Mouse (Mus musculus) T-helper 17 cell (primary cell): ENCODE results near the gene Ecsit.

ENCODE experiments used
- in situ Hi-C, 2 experiments: fragments of 300-600 bp; cut with MboI, MseI; formaldehyde crosslinking; loops; 1 replicate in 1 of 2; 2 replicates in 1 of 2; pipeline ENCODE4 v1.15.1; 2025; ENCODE audit warnings: high pct_unique_total_duplicates in 2 of 2

Gene Ecsit

GRCm38 (mm10) chr9:22085022-22085834, at the start of gene Ecsit:
Gene Ecsit, minus strand, starts transcription at chr9:22085438.
- in situ Hi-C loops = no loop called here

DNA sequence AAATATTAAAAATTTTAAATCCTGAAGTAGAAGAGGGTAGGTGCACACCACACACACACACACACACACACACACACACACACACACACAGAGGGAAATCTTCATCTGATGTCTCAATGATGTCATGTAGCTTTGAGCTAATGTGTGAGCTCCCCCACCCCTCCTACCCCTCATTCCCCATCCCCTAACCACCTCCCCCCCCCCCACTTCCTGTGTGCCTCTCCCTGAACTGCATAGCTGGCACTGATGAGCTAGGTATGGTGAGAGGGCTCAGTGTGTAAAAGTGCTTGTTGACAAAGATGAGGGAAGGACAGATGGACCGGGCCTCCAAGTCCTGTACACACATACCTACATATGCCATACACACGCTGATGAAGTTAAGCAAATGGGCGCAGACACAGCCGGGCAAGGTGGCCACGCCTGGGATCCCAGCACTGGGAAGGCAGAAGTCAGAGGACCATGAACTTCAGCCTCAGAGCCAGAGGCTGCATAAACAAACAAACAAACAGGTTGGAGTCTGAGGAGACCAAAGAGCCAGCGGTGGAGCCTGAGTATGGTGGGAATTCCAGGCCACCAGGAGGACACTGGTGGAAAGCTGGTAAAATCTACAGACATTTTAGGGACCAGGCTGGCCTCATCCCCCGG, 49.1 kb upstream of the Ecsit start:
- in situ Hi-C loops = no loop called here

DNA sequence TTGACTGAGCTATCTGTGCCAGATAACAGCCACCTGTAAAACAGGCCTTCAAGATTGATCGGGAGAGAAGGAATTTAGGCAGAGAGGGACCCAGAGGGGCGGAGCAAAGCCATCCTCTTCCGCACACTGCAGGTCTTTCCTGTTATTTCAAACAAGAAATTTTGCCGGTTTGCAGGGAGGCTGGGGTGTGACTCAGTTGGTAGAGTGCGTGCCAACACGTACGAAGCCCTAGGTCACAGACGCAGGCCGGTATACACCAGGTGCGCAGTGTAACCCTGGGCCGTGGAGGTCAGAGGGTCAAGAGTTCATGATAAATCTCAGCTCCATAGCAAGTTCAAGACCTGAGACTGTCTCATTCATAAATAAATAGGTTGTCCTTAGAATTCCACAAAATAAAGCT, 47.0 kb upstream of the Ecsit start:
- in situ Hi-C loops = no loop called here

GRCm38 (mm10) chr9:22131226-22131981, 46.2 kb upstream of the Ecsit start:
- in situ Hi-C loops = no loop called here

DNA sequence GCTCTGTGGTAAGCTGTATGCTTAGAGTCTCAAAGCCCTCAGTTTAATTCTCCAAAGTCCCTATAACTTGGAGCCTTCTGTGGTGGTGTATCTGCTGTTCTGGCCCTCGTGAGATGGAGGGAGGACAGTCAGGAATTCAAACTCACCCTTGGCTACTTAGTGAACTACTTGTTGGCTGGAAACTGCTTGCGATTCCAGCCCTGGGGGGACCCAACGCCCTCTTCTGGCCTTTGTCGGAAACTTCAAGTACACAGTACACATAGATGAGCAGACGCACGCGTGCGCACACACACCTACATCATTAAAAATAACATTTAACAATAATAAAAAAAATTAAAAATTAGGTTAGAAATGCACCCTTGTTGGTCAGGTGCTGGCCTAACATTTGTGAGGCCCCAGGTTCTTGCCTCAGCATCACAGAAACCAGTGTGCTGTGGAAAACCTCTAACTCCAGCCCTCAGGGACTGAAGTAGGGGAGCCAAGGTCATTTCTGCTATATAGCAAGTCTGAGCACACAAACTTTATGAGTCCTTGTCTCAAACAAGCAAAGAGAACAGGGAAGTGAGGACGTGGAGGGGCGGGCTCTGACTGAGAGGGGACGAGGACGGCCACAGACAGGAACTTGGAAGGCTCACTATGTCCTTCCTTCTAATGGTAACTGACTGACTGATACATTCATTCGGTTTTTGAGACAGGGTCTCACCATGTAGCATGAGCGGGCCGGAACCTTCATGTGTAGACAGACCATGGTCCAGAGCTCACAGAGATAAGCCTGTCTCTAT, 40.2 kb upstream of the Ecsit start:
- in situ Hi-C loops = no loop called here

DNA sequence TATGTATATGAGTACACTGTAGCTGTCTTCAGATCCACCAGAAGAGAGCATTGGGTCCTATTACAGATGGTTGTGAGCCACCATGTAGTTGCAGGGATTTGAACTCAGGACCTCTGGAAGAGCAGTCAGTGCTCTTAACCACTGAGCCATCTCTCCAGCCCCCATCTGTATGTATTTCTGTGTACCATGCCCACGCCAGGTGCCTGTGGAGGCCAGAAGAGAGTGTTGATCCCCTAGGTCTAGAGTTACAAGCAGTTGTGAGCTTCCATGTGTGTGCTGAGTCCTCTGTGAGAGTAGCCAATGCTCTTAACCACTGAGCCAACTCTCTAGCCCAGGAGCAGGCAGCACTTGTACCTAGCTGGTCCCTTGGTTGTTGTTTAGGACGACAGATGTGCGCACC, 38.9 kb upstream of the Ecsit start:
- in situ Hi-C loops = no loop called here

GRCm38 (mm10) chr9:22123069-22123609, 37.9 kb upstream of the Ecsit start:
- in situ Hi-C loops = no loop called here

DNA sequence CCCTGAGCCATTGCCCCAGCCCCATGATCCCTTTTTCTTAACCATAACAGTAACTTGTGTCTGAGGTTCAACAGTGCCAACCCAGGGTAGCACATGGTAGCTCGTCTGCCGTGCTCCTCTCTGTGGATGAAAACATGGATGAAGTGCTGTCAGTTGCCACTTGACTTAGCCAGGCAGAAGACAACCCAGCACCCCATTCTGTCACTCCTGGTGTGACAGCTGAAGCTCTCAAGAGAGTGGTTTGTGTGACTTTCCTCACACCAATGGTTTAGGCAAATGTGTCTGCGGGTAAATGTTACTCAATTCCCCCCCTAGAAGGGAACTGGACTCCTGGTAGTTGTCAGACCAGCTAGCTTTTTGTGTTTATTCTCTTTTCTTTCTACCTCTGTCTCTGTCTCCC, 36.8 kb upstream of the Ecsit start:
- in situ Hi-C loops = no loop called here

- in situ Hi-C loops = no loop called here
Measured at GRCm38 (mm10) chr9:22121545-22121944, 36.3 kb upstream of the Ecsit start.

DNA sequence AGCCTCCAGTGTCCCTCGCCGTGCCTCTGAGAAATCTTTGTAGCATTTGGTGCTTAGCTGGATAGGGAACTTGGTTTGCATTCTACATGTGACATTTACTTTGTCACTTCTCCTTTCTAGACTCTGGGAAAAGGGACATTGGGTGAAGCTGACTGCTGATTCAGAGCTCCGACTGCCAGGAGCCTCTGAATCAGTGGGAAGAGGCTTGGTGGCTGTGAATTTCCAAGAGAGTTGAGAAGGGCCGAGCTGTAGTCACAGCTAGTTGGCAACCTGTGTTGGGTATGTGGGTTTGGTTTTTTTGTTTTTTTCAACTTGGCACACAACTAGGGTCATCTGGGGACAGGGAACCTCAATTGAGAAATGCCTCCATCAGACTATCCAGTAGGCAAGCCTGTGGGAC, 34.3 kb upstream of the Ecsit start:
- in situ Hi-C loops = no loop called here

DNA sequence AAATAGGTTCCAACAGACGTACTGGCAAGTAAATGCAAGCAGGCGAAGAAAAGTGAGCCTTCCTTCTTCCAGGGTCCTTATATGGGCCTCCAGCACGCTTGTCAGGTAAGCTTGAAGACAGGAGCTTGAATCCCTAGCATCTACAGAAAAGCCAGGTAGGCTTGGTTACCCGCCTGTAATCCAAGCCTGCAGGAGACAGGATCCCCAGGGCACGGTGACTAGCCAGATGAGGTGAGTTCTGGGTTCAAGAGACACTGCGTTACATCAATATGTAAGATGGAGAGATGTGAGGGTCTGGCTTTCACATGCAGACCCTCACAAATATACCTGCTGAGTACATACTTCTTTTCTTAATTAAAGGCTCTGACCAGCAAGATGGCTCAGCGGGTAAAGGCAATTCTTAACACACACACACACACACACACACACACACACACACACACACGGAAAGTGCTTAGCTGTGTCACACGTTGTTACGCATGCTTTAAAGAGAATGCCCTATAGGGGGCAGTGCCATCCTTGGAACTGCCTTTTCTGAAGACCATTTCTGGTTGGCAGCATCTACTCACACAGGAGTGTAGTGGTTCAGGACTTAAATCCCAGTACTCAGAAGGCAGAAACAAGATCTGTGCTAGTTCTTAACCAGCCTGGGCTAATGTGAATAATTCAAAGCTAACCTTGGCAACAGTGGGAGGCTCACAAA, 32.7 kb upstream of the Ecsit start:
- in situ Hi-C loops = no loop called here

GRCm38 (mm10) chr9:22116740-22117426, 31.6 kb upstream of the Ecsit start, which contains the start of gene Elof1:
Gene Elof1, minus strand, starts transcription at chr9:22117172.
- in situ Hi-C loops = no loop called here

DNA sequence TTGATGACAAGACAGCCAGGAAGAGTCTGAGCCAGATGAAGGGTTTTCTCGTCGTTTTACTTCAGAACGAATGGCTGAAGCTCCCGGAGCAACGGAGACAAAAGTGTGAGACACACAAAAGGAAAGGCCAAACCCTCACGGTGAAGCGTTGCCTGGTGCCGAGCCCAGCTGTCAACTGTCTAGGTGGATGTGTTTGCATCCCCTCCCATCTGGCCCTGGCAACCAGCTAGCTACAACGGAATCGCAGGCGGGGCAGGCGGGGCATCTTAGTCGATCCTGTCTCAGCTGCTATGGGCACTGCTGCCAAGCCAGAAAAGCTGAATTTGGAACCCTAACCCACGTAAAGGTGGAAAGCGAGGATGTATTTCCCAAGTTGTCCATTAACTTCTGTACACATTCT, 30.8 kb upstream of the Ecsit start:
- in situ Hi-C loops = no loop called here

DNA sequence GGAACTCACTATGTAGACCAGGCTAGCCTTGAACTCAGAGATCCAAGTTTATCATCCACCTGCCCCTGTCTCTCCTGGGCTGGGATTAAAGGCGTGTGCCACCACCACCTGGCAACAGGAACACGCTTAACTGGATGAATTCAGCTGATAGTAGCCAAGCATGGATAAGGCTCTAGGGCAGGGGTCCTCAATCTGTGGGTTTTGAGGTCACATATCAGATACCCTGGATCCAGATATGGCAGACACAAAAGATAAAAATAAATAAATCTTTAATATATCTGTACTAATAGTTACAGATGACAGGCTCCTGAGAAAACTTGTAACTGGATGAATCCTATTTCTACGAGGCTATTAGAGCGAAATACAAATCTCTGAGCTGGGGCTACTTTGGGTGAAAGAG, 30.4 kb upstream of the Ecsit start:
- in situ Hi-C loops = no loop called here

DNA sequence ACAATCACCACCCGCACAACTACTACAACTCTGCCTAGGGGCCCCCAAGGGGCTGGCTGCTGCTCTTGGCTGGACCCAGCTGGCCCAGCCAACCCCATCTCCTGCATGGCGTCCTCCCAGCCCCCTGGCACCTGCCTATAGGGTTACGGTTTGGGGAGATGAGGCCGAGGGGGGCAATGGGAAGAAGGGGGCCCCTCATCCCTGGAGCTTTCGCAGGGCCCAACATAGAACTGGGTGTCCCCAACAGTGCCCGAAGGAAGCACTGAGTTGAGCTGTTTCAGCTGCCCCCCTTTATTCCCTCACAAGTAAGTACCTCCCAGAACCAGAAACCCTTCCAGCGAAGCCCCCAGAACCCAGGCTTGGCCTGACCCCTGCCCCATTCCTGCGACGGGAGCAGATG, 23.0 kb upstream of the Ecsit start:
- in situ Hi-C loops = no loop called here

- in situ Hi-C loops = no loop called here
Measured at GRCm38 (mm10) chr9:22099922-22100321, 14.7 kb upstream of the Ecsit start.

GRCm38 (mm10) chr9:22098993-22099696, 13.9 kb upstream of the Ecsit start, which contains the start of gene Cnn1:
Gene Cnn1, plus strand, starts transcription at chr9:22099216.
- in situ Hi-C loops = no loop called here

GRCm38 (mm10) chr9:22095854-22096307, 10.6 kb upstream of the Ecsit start:
- in situ Hi-C loops = no loop called here

DNA sequence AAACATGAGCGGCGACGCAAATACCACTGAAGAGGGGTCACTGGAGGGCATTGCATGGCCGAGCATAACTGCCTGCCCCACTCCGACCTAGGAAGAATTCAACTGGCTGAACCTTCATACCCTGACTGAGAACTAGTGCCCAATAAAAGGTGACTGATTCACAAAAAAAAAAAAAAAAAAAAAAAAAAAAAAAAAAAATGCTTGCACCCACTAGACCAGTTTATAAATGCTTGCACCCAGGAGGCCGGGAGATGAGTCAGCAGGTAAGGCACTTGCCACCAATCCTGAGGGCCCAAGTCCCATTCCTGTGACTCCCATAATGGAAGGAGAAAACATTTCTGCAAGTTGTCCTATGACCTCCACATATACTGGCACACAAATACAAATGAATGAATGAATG, 7.5 kb upstream of the Ecsit start:
- in situ Hi-C loops = no loop called here
